Mouse (Mus musculus) embryonic facial prominence, embryonic 14.5 days (tissue): ENCODE measurements around the gene Vmn2r84. TPM values are rescaled to one million over a fixed set of nuclear protein-coding genes. Genes with fewer than 3 reads are reported as not detected.

ENCODE experiments used
- ATAC-seq: fragments of 200-750 bp; cut with Nextera tagmentation; 2 replicates; pipeline ENCODE4 v1.8.0; 2017; ENCODE audit warnings: low read depth, moderate number of reproducible peaks, moderate TSS enrichment
- DNase-seq: peaks from one replicate; pipeline ENCODE4 v3.0.0-alpha.2; 2015; ENCODE audit warnings: low spot score
- H3K27ac ChIP-seq: fragments of 300-500 bp; sonication (generic); replicated peaks from 2 replicates; pipeline ENCODE4 v1.5.1; 2014; ENCODE audit warnings: low read depth, mild to moderate bottlenecking, low read length, moderate library complexity
- H3K27me3 ChIP-seq: fragments of 300-500 bp; sonication (generic); replicated peaks from 2 replicates; pipeline ENCODE4 v1.6.1; 2014; ENCODE audit warnings: low read length; ENCODE audit not compliant: control insufficient read depth, insufficient read depth
- H3K36me3 ChIP-seq: fragments of 300-500 bp; sonication (generic); 2 replicates; pipeline ENCODE4 v1.6.1; 2014; ENCODE audit warnings: low read length, mixed read lengths; ENCODE audit not compliant: control insufficient read depth, insufficient read depth
- H3K4me1 ChIP-seq: fragments of 300-500 bp; sonication (generic); 2 replicates; pipeline ENCODE4 v1.6.1; 2014; ENCODE audit warnings: antibody characterized with exemption, low read length; ENCODE audit not compliant: control insufficient read depth, insufficient read depth
- H3K4me2 ChIP-seq: fragments of 300-500 bp; sonication (generic); 2 replicates; pipeline ENCODE4 v1.6.1; 2014; ENCODE audit warnings: low read depth, mild to moderate bottlenecking, low read length, moderate library complexity, mixed read lengths
- H3K4me3 ChIP-seq: fragments of 300-500 bp; sonication (generic); 2 replicates; pipeline ENCODE4 v1.5.1; 2014; ENCODE audit warnings: low read depth, mild to moderate bottlenecking, low read length
- H3K9ac ChIP-seq: fragments of 300-500 bp; sonication (generic); 2 replicates; pipeline ENCODE4 v1.6.1; 2014; ENCODE audit warnings: low read depth, mild to moderate bottlenecking, low read length, moderate library complexity, mixed read lengths
- H3K9me3 ChIP-seq: fragments of 300-500 bp; sonication (generic); 2 replicates; pipeline ENCODE4 v1.6.1; 2016; ENCODE audit warnings: low read length; ENCODE audit not compliant: control insufficient read depth
- WGBS: fragments of 180-500 bp; shearing (Covaris S2); extraction: QIAGEN DNeasy Blood & Tissue Kit; methylation state at CpG from one replicate; pipeline ENCODE4 v1.1.7; 2014; 5-methylcytosine and 5-hydroxymethylcytosine counted together
- polyA plus RNA-seq: library from polyadenylated mRNA; unstranded; fragments of >200 nt; fragmentation: Nextera tagmentation; extraction: Ambion mirVana; gene quantifications from 2 replicates; pipeline ENCODE4 v1.2.1, GENCODE M21; 2014

Gene Vmn2r84
- polyA plus RNA-seq, 1 experiment from 2014 or later: not detected

- no peaks in the 10 kb centered on the region for H3K36me3 ChIP-seq
- 50% methylated on average over 2 of the region's 2 CpGs for WGBS
- H3K9me3 ChIP-seq: no peaks in the 10 kb centered on the region
- no peaks in the 10 kb centered on the region for H3K4me1 ChIP-seq
- no peak overlapping the region for H3K27ac ChIP-seq
- H3K27me3 ChIP-seq: no peaks in the 10 kb centered on the region
- DNase-seq (no peak), ATAC-seq (no peak)
- no peak overlapping the region for H3K4me3 ChIP-seq
- H3K4me2 ChIP-seq: no peak overlapping the region
- no peak overlapping the region for H3K9ac ChIP-seq
Observed at GRCm38 (mm10) chr10:130337581-130337980, 56.6 kb downstream of the Vmn2r84 start.

GRCm38 (mm10) chr10:130336385-130336784 lies 57.7 kb downstream of the Vmn2r84 start:
- Histone ChIP-seq H3K4me1 (no peaks in the 10 kb centered on the region), H3K9ac (no peak overlapping the region), H3K9me3 (no peaks in the 10 kb centered on the region), H3K27ac (no peak overlapping the region), H3K4me2 (no peak overlapping the region), H3K4me3 (no peak overlapping the region), H3K27me3 (no peaks in the 10 kb centered on the region), H3K36me3 (no peaks in the 10 kb centered on the region)
- ATAC-seq: no peak
- DNase-seq: no peak
- 73% methylated on average over 1 of the region's 1 CpGs for WGBS

- H3K9me3 ChIP-seq: no peaks in the 10 kb centered on the region
- H3K4me3 ChIP-seq: no peak overlapping the region
- H3K27ac ChIP-seq: no peak overlapping the region
- H3K27me3 ChIP-seq: no peaks in the 10 kb centered on the region
- DNase-seq: no peak
- no peak for ATAC-seq
- 83% methylated on average over 1 of the region's 1 CpGs for whole genome bisulfite sequencing
- H3K9ac ChIP-seq: no peak overlapping the region
- no peaks in the 10 kb centered on the region for H3K36me3 ChIP-seq
- H3K4me2 ChIP-seq: no peak overlapping the region
- H3K4me1 ChIP-seq: no peaks in the 10 kb centered on the region
Observed at GRCm38 (mm10) chr10:130330711-130331110, 63.4 kb downstream of the Vmn2r84 start.

Other genes starting within 250 kb of the Vmn2r84 start
- gene Olfr825, start 227.6 kb downstream of the Vmn2r84 start, polyA plus RNA-seq: not detected in 2 replicates
- gene Olfr826, start 210.1 kb downstream of the Vmn2r84 start, polyA plus RNA-seq: 0.14 TPM in 1 of 2 replicates, not detected in the other
- not detected in 2 replicates for gene Olfr827, start 179.9 kb downstream of the Vmn2r84 start, polyA plus RNA-seq
- gene Neurod4, start 114.1 kb downstream of the Vmn2r84 start, polyA plus RNA-seq: 0.09 and 0.22 TPM in 2 replicates
- 1.7 and 2.2 TPM in 2 replicates for gene Tespa1, start 71.5 kb downstream of the Vmn2r84 start, polyA plus RNA-seq
- not detected in 2 replicates for gene Vmn2r85, start 35.4 kb upstream of the Vmn2r84 start, polyA plus RNA-seq
- gene Vmn2r86, start 61.7 kb upstream of the Vmn2r84 start, polyA plus RNA-seq: not detected in 2 replicates
- gene Vmn2r87, start 103.1 kb upstream of the Vmn2r84 start, polyA plus RNA-seq: 0.04 TPM in 1 of 2 replicates, not detected in the other